Mouse (Mus musculus) intestine, postnatal 0 days (tissue): ENCODE measurements around the gene Aff4. TPM values are rescaled to one million over a fixed set of nuclear protein-coding genes. Genes with fewer than 3 reads are reported as not detected.

Source experiments
- ATAC-seq: fragments of 200-750 bp; cut with Nextera tagmentation; 2 replicates; pipeline ENCODE4 v1.8.0; 2017; ENCODE audit warnings: mild to moderate bottlenecking, moderate TSS enrichment, moderate library complexity
- H3K27ac ChIP-seq: fragments of 300-500 bp; sonication (generic); 2 replicates; pipeline ENCODE4 v1.5.1; 2014; ENCODE audit warnings: mild to moderate bottlenecking, low read depth, low read length, moderate library complexity
- H3K27me3 ChIP-seq: fragments of 300-500 bp; sonication (generic); replicated peaks from 2 replicates; pipeline ENCODE4 v1.6.1; 2014; ENCODE audit warnings: low read length, mixed read lengths; ENCODE audit not compliant: control insufficient read depth, insufficient read depth
- H3K36me3 ChIP-seq: fragments of 300-500 bp; sonication (generic); 2 replicates; pipeline ENCODE4 v1.6.1; 2014; ENCODE audit warnings: mild to moderate bottlenecking, moderate library complexity; ENCODE audit not compliant: control insufficient read depth, insufficient read depth
- H3K4me1 ChIP-seq: fragments of 300-500 bp; sonication (generic); replicated peaks from 2 replicates; pipeline ENCODE4 v1.6.1; 2014; ENCODE audit warnings: antibody characterized with exemption, low read length, mixed read lengths; ENCODE audit not compliant: control insufficient read depth, insufficient read depth
- H3K4me2 ChIP-seq: fragments of 300-500 bp; sonication (generic); replicated peaks from 2 replicates; pipeline ENCODE4 v1.6.1; 2014; ENCODE audit warnings: low read depth, mild to moderate bottlenecking, moderate library complexity
- H3K4me3 ChIP-seq: fragments of 300-500 bp; sonication (generic); 2 replicates; pipeline ENCODE4 v1.5.1; 2014; ENCODE audit warnings: low read depth, low read length
- H3K9ac ChIP-seq: fragments of 300-500 bp; sonication (generic); 2 replicates; pipeline ENCODE4 v1.6.1; 2014; ENCODE audit warnings: mild to moderate bottlenecking, low read depth, low read length
- H3K9me3 ChIP-seq: fragments of 300-500 bp; sonication (generic); 2 replicates; pipeline ENCODE4 v1.6.1; 2016; ENCODE audit warnings: mixed run types; ENCODE audit not compliant: control insufficient read depth
- CTCF ChIP-seq: sonication (generic); IDR thresholded peaks from 2 replicates; pipeline ENCODE4 v1.5.1; 2016; ENCODE audit warnings: low read depth, mild to moderate bottlenecking, control low read depth, antibody characterized with exemption, moderate library complexity
- WGBS: fragments of 180-500 bp; shearing (Covaris S2); extraction: QIAGEN DNeasy Blood & Tissue Kit; methylation state at CpG from one replicate; pipeline ENCODE4 v1.1.7; 2014; 5-methylcytosine and 5-hydroxymethylcytosine counted together
- polyA plus RNA-seq: library from polyadenylated mRNA; unstranded; fragments of >200 nt; fragmentation: Nextera tagmentation; extraction: Ambion mirVana; gene quantifications from 2 replicates; pipeline ENCODE4 v1.2.1, GENCODE M21; 2015

Gene Aff4
- polyA plus RNA-seq = 19.0 and 23.6 TPM in 2 replicates

- Histone ChIP-seq H3K4me1 (peaks cover 9% of the 10 kb centered on the region; the same call in 1 of the 2 replicates), H3K4me3 (peak within 1 kb of the TSS; percentile 89), H3K9me3 (no peaks in the 10 kb centered on the region), H3K9ac (peak within 1 kb of the TSS; percentile 95), H3K4me2 (peak within 1 kb of the TSS; percentile 90), H3K36me3 (no peaks in the 10 kb centered on the region), H3K27ac (peak within 1 kb of the TSS; percentile 99), H3K27me3 (no peaks in the 10 kb centered on the region)
- under 1% methylated on average over 124 of the region's 127 CpGs for WGBS
- peak; percentile 93 for ATAC-seq
- peak; percentile 16; the same call in 1 of the 2 replicates for TF ChIP-seq CTCF
Measured at GRCm38 (mm10) chr11:53350291-53351223, at the start of gene Aff4. Gene Aff4 (plus strand): TSS chr11:53350833.

DNA sequence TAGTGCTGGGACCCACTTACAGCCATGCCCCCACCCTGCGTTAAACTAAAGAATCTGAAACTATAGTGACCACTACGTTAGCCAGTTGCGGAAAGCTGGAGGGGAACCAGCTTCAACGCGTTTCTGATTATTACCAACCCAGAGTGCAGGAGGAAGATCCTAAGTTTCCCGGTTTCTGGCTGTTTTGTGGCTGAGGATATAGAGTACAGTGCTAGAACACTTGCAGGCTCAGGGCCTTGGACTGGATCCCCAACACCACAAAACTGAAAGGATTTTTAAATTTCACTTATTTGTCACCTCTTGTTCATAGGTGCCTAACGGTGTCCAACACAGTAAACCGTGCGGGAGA, 49.5 kb upstream of the Aff4 start:
- Histone ChIP-seq H3K9me3 (no peaks in the 10 kb centered on the region), H3K4me1 (0 out of 2 replicates have a peak, but pooled peaks cover 2% of the 10 kb centered on the region), H3K4me2 (peak overlapping the region; percentile 73), H3K36me3 (no peaks in the 10 kb centered on the region; the same call in 1 of the 2 replicates), H3K9ac (peak overlapping the region; percentile 98; the same call in 1 of the 2 replicates), H3K4me3 (peak overlapping the region; percentile 90; the same call in 1 of the 2 replicates), H3K27me3 (no peaks in the 10 kb centered on the region), H3K27ac (peak overlapping the region; percentile 99)
- no peak for TF ChIP-seq CTCF
- WGBS = 42% methylated on average over 9 of the region's 9 CpGs
- no peak for ATAC-seq

DNA sequence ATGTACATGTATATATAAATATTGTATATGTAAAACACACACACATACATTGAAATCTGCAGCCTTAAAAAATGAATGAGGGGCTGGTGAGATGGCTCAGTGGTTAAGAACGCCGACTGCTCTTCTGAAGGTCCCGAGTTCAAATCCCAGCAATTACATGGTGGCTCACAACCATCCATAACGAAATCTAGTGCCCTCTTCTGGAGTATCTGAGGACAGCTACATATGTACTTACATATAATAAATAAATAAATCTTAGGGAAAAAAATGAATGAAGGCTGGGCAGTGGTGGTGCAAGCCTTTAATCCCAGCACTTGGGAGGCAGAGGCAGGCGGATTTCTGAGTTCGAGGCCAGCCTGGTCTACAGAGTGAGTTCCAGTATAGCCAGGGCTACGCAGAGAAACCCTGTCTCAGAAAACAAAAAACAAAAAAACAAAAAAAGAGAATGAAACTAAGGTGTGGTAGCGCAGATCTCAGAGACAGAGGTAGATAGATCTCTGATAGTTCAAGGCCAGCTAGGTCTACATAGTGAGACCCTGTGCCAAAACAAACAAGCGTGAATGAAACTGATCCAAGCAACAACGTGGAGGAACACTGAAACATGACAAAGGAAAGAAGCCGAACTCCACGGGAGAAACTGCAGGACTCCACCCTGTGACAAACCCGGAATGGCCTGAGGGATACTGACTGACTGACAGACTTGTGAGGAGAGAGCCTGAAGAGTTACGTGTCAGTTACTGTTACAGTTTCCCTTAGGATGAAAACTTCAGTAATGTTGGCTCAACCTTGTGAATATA, 46.4 kb upstream of the Aff4 start:
- H3K4me3 ChIP-seq = no peak overlapping the region
- H3K4me1 ChIP-seq = peaks cover 10% of the 10 kb centered on the region; the same call in 1 of the 2 replicates
- no peaks in the 10 kb centered on the region for H3K9me3 ChIP-seq
- no peaks in the 10 kb centered on the region for H3K27me3 ChIP-seq
- no peak overlapping the region for H3K27ac ChIP-seq
- no peak overlapping the region for H3K9ac ChIP-seq
- WGBS = 88% methylated on average over 14 of the region's 14 CpGs
- ATAC-seq = no peak
- no peak for TF ChIP-seq CTCF
- H3K4me2 ChIP-seq = no peak overlapping the region
- no peaks in the 10 kb centered on the region; the same call in 1 of the 2 replicates for H3K36me3 ChIP-seq

DNA sequence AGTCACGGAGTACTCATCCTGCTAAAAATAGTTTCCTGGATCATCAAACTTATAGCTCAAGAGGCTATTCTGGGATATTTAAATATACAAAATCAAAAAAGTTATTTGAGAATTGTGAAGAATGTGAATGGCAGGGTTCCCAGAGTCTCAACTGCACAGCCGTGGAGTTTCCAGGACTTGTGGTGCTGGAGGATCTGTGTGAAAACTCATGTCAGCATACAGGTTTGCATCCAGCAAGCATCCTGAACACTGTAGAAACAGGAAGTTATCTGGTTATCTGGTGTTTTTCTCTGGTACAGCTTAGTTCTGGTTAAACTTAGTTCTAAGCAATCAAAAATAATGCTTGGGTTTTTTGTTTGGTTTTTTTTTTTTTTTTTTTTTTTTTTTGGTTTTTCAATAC, 43.7 kb upstream of the Aff4 start:
- no peaks in the 10 kb centered on the region for H3K27me3 ChIP-seq
- H3K4me3 ChIP-seq = no peak overlapping the region
- no peak overlapping the region for H3K4me2 ChIP-seq
- H3K9me3 ChIP-seq = no peaks in the 10 kb centered on the region
- ATAC-seq = no peak
- H3K9ac ChIP-seq = no peak overlapping the region
- H3K4me1 ChIP-seq = peaks cover 10% of the 10 kb centered on the region; the same call in 1 of the 2 replicates
- H3K36me3 ChIP-seq = no peaks in the 10 kb centered on the region
- H3K27ac ChIP-seq = 0 out of 2 replicates have a peak overlapping the region, but pooled peaks have one; percentile 82
- no peak for TF ChIP-seq CTCF
- 60% methylated on average over 2 of the region's 2 CpGs for WGBS

DNA sequence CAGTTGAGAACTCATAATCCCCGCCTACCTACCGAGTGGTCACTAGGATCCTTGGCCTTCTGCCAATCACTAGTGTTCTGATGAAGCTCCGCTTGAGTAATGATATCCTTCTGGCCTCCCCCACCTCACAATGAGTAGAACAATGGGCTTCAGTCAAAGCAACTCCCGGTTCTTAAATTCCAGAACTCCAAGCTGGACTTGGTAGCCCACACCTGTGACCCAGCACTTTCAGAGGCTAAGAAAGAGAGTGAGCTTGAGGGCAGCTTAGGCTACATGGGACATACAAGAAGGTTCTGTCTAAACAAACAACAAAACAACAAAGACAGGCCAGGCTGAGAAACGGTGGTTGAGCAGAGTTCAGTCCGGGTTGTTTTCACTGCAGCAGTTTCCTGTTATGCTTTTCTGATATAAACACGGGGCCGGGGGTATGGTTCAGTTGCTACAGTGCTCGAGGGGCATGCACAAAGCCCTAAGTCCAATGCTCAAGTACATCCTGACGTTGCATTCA, 43.0 kb upstream of the Aff4 start:
- Histone ChIP-seq H3K36me3 (no peaks in the 10 kb centered on the region), H3K27ac (peak overlapping the region; percentile 82), H3K4me3 (no peak overlapping the region), H3K4me1 (peaks cover 10% of the 10 kb centered on the region; the same call in 1 of the 2 replicates), H3K9ac (no peak overlapping the region), H3K9me3 (no peaks in the 10 kb centered on the region), H3K27me3 (no peaks in the 10 kb centered on the region), H3K4me2 (no peak overlapping the region)
- ATAC-seq = no peak
- TF ChIP-seq CTCF = no peak
- WGBS = 39% methylated on average over 10 of the region's 10 CpGs
